Mouse (Mus musculus): ENCODE results near the gene Zfp445.

GRCm38 (mm10) chr9:122854526-122854925 lies 11.3 kb downstream of the Zfp445 start:
- TF ChIP-seq GABPA (IDR thresholded peaks at IDR 0.05; ENCODE audit: low read depth, low read length), result no peak
- no peak for TF ChIP-seq CHD2 (IDR thresholded peaks at IDR 0.05; ENCODE audit: low read length)
- no peak for TF ChIP-seq CTCF (IDR thresholded peaks at IDR 0.05 in 2 of 3, conservative IDR thresholded peaks at IDR 0.05 in 1 of 3; ENCODE audit: control insufficient read depth in 1 of 3, insufficient read depth in 1 of 3, low read depth in 2 of 3, low read length in 3 of 3, poor library complexity in 1 of 3, severe bottlenecking in 1 of 3)
- TF ChIP-seq E2F4 (IDR thresholded peaks at IDR 0.05; ENCODE audit: borderline replicate concordance, low read depth, low read length), result no peak
- no peak for TF ChIP-seq EP300 (IDR thresholded peaks at IDR 0.05; ENCODE audit: low read depth in 1 of 2, low read length in 2 of 2)
- no peak for TF ChIP-seq KAT2A (conservative IDR thresholded peaks at IDR 0.05; ENCODE audit: low read depth, low read length)

Measured in MEL (cell line).